Mouse (Mus musculus) spleen, postnatal 10 days (tissue): ENCODE data around the gene Foxp1.

Experiments
- DNase-seq, 2 experiments: peaks; one replicate each; pipeline ENCODE4 v3.0.0; 2021 to 2022; ENCODE audit warnings: low spot score in 2 of 2

Gene Foxp1

GRCm38 (mm10) chr6:99484197-99484725 lies 38.3 kb downstream of the Foxp1 start:
- no peak for DNase-seq

GRCm38 (mm10) chr6:99483556-99483955 lies 39.0 kb downstream of the Foxp1 start:
- no peak for DNase-seq

GRCm38 (mm10) chr6:99481568-99481967 lies 41.0 kb downstream of the Foxp1 start:
- no peak for DNase-seq

GRCm38 (mm10) chr6:99478873-99479650 lies 43.5 kb downstream of the Foxp1 start:
- no peak for DNase-seq

- no peak for DNase-seq
Observed at GRCm38 (mm10) chr6:99475040-99475439, 47.5 kb downstream of the Foxp1 start.

- no peak for DNase-seq
Observed at GRCm38 (mm10) chr6:99470906-99471305, 51.6 kb downstream of the Foxp1 start.

- no peak for DNase-seq
Observed at GRCm38 (mm10) chr6:99469134-99469834, 53.2 kb downstream of the Foxp1 start.

GRCm38 (mm10) chr6:99467831-99468230 lies 54.7 kb downstream of the Foxp1 start:
- no peak for DNase-seq

- DNase-seq, result no peak
Observed at GRCm38 (mm10) chr6:99467109-99467508, 55.4 kb downstream of the Foxp1 start.

GRCm38 (mm10) chr6:99466354-99466753 lies 56.2 kb downstream of the Foxp1 start:
- no peak for DNase-seq

GRCm38 (mm10) chr6:99464449-99464848 lies 58.1 kb downstream of the Foxp1 start:
- no peak for DNase-seq

GRCm38 (mm10) chr6:99463906-99464305 lies 58.6 kb downstream of the Foxp1 start:
- no peak for DNase-seq

GRCm38 (mm10) chr6:99458775-99459174 lies 63.7 kb downstream of the Foxp1 start:
- DNase-seq, result no peak

- no peak for DNase-seq
Observed at GRCm38 (mm10) chr6:99453763-99454520, 68.6 kb downstream of the Foxp1 start.

- peak in 1 of 2 experiments; percentile 43 for DNase-seq
Observed at GRCm38 (mm10) chr6:99452638-99453185, 69.8 kb downstream of the Foxp1 start.

GRCm38 (mm10) chr6:99451479-99451878 lies 71.0 kb downstream of the Foxp1 start:
- DNase-seq, result no peak

GRCm38 (mm10) chr6:99447447-99447846 lies 75.1 kb downstream of the Foxp1 start:
- DNase-seq, result no peak

GRCm38 (mm10) chr6:99446801-99447415 lies 75.6 kb downstream of the Foxp1 start:
- DNase-seq, result no peak

- no peak for DNase-seq
Observed at GRCm38 (mm10) chr6:99443460-99443859, 79.1 kb downstream of the Foxp1 start.

GRCm38 (mm10) chr6:99441100-99441499 lies 81.4 kb downstream of the Foxp1 start:
- no peak for DNase-seq

- DNase-seq, result no peak
Observed at GRCm38 (mm10) chr6:99440606-99441005, 81.9 kb downstream of the Foxp1 start.
